Mouse (Mus musculus) CD4-positive helper T cell, adult 2 months (primary cell): Measurements from ENCODE around the gene Itpr2.
A peak's percentile ranks its signal among the peaks of the same experiment; 100 is the strongest.

ENCODE experiments used
- DNase-seq: peaks from one replicate; pipeline ENCODE4 v3.0.0-alpha.2; 2012; ENCODE audit warnings: low read depth, missing footprints, low spot score

The Itpr2 gene

DNA sequence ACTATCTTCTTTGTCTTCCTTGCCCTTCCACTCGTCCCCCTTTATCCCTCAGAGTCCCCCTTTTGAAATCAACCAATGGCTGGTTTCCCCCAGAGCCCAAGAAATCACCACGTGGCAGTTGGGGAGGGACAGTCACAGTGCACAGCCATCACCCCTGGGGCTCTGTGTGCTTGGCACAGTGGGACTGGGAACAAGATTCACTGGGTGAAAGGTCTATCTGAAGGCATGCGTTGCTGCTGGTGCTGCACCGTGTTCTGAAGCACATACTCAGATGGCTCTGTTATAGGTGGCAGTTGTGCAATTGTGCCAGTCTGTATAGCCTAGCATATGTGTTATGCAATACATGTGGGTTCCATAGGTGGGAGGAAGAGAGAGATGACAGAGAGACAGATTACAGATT is 154.5 kb downstream of the Itpr2 start:
- no peak for DNase-seq

DNA sequence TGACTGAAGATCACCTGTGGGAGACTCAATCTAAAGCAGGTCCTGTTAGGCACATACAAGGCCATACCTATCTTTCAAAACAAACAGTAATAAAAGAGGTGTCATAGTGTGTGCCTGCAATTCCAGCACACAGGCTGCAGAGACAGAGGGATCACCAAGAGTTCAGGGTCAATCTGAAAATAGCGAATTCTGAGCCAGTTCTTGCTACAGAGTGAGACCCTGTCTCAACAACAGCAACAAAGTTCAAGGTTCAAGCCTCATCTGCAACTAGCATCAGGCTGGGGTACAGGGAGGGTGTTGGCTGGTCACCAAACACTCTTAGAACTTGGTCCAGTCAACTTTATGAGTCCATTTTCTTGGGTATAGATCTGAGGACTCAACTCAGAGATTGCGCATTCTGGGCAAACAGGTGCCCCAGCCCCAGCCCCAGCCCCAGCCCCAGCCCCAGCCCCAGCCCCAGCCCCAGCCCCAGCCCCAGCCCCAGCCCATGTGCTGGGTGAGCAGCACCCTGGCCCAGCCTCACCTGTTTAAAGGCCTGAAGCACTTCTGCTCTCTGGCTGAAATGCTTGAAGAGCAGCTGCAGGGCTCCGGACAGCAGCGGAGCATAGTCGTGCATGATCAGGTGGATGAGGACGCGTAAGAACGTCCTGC is 155.4 kb downstream of the Itpr2 start:
- DNase-seq: no peak

GRCm38 (mm10) chr6:146344732-146345131 is 157.3 kb downstream of the Itpr2 start:
- DNase-seq: no peak

DNA sequence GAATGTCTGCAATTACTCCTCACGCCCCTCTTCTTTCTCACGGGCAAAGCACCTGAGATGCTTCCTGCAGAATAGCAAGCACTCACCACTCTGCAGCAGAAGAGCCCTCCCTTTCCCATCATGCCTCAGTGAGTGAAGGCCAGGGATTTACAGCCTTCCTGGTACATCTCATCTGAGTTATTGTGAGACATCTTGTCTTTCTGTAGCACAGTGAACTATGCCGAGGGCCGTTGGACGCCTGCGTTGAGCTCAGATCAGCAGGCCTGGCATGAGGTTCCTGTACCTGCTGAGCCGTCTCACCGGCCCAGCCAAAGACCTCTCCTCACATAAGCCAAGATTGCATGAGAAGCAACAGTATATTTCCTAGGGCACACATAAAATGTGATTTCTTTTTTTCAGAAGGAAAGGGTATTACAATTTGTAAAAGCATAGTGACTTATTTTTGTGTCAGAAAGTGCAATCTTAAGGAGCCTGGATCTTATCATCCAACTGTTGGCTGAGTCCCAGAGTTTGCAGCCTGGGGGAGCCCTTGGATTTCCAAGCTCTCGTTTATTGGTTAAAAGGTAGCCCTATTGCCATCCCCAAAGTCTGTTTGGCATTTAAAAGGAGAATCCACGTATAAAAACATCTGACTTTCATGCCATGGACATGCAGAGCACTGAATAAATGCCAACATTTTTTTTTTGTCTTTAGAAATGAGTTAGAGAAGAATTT is 158.2 kb downstream of the Itpr2 start:
- no peak for DNase-seq

DNA sequence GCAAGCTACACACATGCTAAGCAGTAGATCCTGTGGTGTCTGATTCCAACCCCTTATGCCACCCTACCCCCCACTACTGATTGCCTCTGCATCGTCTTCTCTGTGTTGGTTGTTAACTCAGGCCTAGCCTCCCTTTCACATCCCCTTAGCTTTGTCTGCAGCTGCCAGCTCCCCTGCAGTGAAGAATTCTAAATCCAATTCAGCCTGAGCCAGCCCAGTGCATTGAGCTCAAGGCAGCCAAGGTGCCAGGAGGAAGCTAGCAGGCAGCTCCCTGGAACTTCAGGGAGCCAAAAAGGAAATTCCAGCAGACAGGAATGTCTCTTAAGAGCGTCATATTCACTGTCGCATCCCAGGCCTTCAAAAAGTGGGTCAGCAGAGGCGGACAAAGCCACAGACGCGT is 159.0 kb downstream of the Itpr2 start:
- no peak for DNase-seq

- DNase-seq: no peak
These were observed 160.1 kb downstream of the Itpr2 start for GRCm38 (mm10) chr6:146341934-146342333.

DNA sequence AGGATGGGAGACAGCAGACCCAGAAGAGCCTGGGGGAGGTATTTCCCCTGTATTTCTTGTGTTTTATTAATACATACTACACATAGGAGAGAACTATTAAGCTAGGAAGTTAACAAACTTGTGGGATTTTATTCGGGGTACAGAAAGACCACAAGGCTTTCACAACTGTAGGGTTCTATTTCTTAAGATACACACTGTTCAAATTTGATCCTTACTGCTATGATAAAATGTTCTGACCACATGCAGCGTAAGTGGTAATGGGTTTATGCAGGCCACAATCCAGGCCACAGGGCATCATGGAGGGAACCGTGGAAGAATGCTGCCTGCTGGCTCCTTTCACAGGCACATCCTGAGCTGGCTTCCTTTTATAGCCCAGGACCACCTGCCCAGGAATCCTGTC is 160.6 kb downstream of the Itpr2 start:
- no peak for DNase-seq

GRCm38 (mm10) chr6:146340951-146341350 is 161.1 kb downstream of the Itpr2 start:
- DNase-seq: no peak

GRCm38 (mm10) chr6:146339779-146340178 is 162.2 kb downstream of the Itpr2 start:
- DNase-seq: peak; percentile 15

- DNase-seq: no peak
These were observed 164.8 kb downstream of the Itpr2 start for GRCm38 (mm10) chr6:146337237-146337636.

DNA sequence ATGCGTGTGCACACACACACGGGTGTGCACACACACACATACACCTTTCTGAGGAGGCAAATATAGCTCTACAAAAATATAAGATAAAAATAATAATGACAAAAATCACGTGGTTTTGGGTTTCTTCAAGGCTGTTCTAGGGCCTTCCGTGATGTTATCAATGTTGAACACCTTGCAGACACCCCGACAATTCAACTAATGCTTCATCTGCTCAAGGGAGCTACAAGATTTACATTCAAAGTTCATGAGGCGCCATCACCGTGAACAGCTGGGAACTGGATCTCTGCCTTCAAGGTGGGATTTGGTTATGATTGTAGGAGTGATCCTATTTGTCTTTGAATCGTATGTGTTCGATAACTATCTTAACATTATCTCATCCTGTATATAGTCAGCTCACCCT is 166.8 kb downstream of the Itpr2 start:
- DNase-seq: no peak

DNA sequence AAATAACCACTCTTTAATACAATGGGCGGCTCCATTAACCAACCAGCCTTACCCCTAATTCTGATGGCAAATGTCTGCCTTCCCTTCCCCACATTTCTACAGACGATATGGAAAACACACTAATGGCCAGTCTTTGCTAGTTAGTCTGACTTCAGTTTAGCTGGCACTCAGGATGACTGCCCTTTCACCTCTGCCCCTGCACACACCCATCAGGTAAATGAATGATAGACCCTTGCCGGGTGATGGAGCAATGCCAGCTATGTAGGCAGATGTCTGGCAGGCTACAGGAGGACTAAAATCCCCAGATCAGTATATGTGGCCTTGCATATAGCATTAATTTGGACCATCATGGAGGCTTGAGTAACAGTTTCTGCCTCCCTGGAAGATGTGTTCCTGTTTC is 168.5 kb downstream of the Itpr2 start:
- no peak for DNase-seq

DNA sequence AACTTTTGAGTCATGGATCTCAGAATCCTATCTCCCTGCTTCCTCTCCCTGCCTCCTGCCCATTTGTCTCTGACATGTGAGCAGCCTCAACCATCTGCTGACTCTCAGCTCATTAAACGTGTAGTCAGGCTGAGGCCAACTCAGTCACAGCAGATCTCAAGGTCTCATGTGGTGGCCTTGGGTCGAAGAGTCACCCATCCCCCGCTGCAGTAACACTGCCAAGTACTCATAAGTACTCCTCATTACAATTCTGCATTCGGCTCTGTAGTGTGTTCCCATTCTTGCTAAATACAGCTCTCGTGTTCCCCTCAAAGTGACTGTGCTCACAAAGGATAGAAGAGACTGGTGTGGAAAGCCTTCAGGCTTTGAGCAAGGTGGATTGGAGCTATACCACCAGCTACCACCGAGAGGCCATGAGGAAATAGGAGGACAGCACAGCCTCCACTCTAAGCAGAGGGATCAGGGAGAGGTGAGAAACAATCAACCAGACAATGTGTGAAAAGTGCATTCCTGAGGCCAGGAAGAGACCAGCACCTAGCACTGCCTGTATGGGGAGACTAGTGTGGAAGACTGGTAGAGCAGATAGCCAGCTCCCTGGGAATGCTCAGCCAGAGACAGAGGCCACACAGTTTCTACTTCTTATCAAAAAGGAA is 170.9 kb downstream of the Itpr2 start:
- DNase-seq: no peak

DNA sequence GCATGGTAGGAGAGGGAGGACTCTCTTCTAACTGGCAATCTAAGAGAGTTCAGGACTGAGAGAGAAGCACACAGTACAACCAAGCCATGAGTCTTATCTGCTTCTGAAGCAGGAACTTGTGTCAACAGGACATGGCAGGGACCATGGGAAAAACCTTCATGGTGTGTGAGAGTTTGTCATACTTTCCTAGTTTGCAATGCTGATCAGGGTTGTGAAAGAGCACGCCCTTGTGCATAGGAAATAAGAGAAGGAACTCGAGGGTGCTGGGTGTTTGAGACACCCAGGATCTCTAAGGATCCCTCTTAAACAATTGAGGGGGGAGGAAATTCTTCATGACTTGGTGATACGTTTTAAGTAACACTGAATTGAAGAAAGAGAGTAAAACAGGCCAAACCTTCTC is 172.9 kb downstream of the Itpr2 start:
- DNase-seq: no peak

- no peak for DNase-seq
These were observed 175.4 kb downstream of the Itpr2 start for GRCm38 (mm10) chr6:146326631-146327030.

- DNase-seq: no peak
These were observed 177.3 kb downstream of the Itpr2 start for GRCm38 (mm10) chr6:146324541-146325204.

- DNase-seq: no peak
These were observed 179.5 kb downstream of the Itpr2 start for GRCm38 (mm10) chr6:146322555-146322954.

DNA sequence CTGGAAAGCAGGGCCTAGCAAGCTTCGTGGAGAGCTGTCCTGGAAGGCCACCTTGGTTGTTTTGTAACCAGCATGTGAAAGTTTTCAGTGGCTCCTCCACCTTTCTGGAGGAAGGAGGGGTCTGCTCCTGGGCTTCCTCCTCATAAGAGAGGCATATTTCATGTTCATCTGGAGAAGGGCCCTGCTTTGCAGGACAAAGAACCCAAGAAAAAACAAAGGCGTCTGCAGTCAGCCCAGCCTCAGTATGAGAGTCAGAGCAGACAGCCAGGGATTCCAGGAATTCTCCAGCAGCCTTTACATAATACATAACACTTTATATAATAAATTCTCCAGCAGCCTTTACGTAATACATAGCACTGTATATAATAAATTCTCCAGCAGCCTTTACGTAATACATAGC is 180.1 kb downstream of the Itpr2 start:
- DNase-seq: no peak

- DNase-seq: no peak
These were observed 185.6 kb downstream of the Itpr2 start for GRCm38 (mm10) chr6:146316415-146316814.

DNA sequence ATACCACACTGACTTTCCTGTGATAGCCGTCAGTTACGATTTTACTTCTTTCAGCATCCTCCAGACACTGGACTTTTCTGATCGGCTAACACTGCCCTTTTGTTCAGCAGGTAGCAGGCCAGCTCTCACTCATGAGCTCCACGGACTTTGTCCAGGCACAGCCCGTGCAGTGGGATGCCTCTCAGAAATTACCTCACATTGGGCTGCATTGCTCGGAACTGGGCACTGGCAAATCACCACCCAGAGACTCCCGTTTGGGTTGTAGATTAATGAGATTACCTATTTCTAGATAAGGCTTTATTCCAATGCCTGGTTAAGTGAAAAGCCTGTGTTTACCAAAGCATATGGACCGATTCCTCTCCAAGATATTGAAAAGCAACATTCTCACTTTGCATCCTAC is 186.9 kb downstream of the Itpr2 start:
- DNase-seq: no peak

- no peak for DNase-seq
These were observed 187.7 kb downstream of the Itpr2 start for GRCm38 (mm10) chr6:146314304-146314703.

- DNase-seq: no peak
These were observed 188.6 kb downstream of the Itpr2 start for GRCm38 (mm10) chr6:146313396-146313795.
